Mouse (Mus musculus) liver, adult 2 months (tissue): ENCODE measurements around the gene Col1a1. TPM values are rescaled to one million over a fixed set of nuclear protein-coding genes. Genes with fewer than 3 reads are reported as not detected.

Source experiments
- DNase-seq: peaks from one replicate; pipeline ENCODE4 v3.0.0-alpha.2; 2011; ENCODE audit warnings: low read depth, low spot score; ENCODE audit errors: extremely low read depth
- H3K27ac ChIP-seq: fragments of 200-500 bp; replicated peaks from 2 replicates; pipeline ENCODE4 v1.5.1; 2012; ENCODE audit warnings: low read depth, mild to moderate bottlenecking, control low read depth, inconsistent platforms, low read length; ENCODE audit not compliant: insufficient read depth
- H3K27me3 ChIP-seq: fragments of 200-500 bp; 2 replicates; pipeline ENCODE4 v1.6.1; 2012; ENCODE audit warnings: mild to moderate bottlenecking, moderate library complexity, low read length, inconsistent platforms; ENCODE audit not compliant: control insufficient read depth, insufficient read depth
- H3K36me3 ChIP-seq: fragments of 200-500 bp; 2 replicates; pipeline ENCODE4 v1.6.1; 2012; ENCODE audit warnings: low read length, inconsistent platforms; ENCODE audit not compliant: control insufficient read depth, insufficient read depth
- H3K4me1 ChIP-seq: fragments of 200-500 bp; 2 replicates; pipeline ENCODE4 v1.6.1; 2011; ENCODE audit warnings: low read length; ENCODE audit not compliant: control insufficient read depth, insufficient read depth
- H3K4me3 ChIP-seq: fragments of 200-500 bp; 2 replicates; pipeline ENCODE4 v1.5.1; 2011; ENCODE audit warnings: low read depth, mild to moderate bottlenecking, control low read depth, low read length, moderate library complexity; ENCODE audit not compliant: insufficient read depth
- H3K79me2 ChIP-seq: fragments of 200-500 bp; 2 replicates; pipeline ENCODE4 v1.6.1; 2012; ENCODE audit warnings: inconsistent platforms, mild to moderate bottlenecking, low read length, moderate library complexity; ENCODE audit not compliant: control insufficient read depth, insufficient read depth
- H3K9ac ChIP-seq: fragments of 200-500 bp; 2 replicates; pipeline ENCODE4 v1.6.1; 2012; ENCODE audit warnings: low read depth, mild to moderate bottlenecking, control low read depth, inconsistent platforms, low read length
- CTCF ChIP-seq: fragments of 200-500 bp; IDR thresholded peaks from 2 replicates; pipeline ENCODE4 v1.5.1; 2011; ENCODE audit warnings: low read depth, low read length, control low read depth
- POLR2A ChIP-seq: fragments of 200-500 bp; IDR thresholded peaks from 2 replicates; pipeline ENCODE4 v1.6.1; 2011; ENCODE audit warnings: low read length, control low read depth; ENCODE audit not compliant: insufficient read depth; ENCODE audit errors: extremely low read depth
- WGBS: fragments of 180-500 bp; shearing (Covaris S2); methylation state at CpG from one replicate; pipeline ENCODE4 v1.1.7; 2018; 5-methylcytosine and 5-hydroxymethylcytosine counted together
- polyA plus RNA-seq: library from polyadenylated mRNA; depleted of rRNA; stranded (reverse); fragments of >200 nt; gene quantifications from 2 replicates; pipeline ENCODE4 v1.2.3, GENCODE M21; 2012
- total RNA-seq: library from RNA; depleted of rRNA; stranded (reverse); fragments of >200 nt; gene quantifications from 2 replicates; pipeline ENCODE4 v1.2.3, GENCODE M21; 2014

The Col1a1 gene
- total and polyA plus RNA-seq, 2 experiments, result 1.6 to 2.3 TPM

DNA sequence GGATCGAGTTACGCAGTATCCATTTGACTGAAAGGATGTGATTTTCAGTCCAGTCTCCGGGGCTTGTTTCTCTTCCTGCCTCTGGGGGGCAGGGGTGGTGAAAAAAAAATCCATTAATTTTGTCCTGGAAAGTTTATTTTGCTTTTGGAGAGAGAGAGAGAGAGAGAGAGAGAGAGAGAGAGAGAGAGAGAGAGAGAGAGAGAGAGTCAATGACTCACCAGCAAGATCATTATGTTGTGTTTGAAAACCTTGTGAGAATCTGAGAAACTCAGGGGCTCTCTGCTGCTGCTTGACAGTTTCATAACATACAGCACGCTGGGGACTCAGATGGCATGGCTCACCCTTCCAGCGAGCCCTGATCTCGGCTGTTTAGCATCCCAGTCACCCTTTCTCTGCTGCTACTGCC is 15.0 kb upstream of the Col1a1 start:
- WGBS, result 55% methylated on average over 6 of the region's 6 CpGs
- Histone ChIP-seq H3K27me3 (no peaks in the 10 kb centered on the region; the same call in 1 of the 2 replicates), H3K36me3 (no peaks in the 10 kb centered on the region), H3K79me2 (no peaks in the 10 kb centered on the region), H3K27ac (no peak overlapping the region), H3K4me1 (no peaks in the 10 kb centered on the region), H3K4me3 (no peak overlapping the region), H3K9ac (no peak overlapping the region)
- no peak for TF ChIP-seq POLR2A
- TF ChIP-seq CTCF, result no peak
- no peak for DNase-seq

DNA sequence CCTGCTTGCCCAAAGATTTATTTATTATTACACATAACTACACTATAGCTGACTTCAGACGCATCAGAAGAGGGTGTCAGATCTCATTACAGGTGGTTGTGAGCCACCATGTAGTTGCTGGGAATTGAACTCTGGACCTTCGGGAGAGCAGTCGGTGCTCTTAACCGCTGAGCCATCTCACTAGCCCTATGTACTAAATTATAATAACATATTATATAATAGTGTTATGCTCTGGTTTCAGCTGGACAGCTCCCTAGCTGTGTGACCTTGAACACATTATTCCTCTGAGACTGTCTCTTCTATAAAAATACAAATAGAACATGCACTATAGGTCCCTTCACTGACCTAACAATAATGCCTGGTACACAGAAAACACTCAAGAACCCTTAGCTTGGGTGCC is 11.0 kb upstream of the Col1a1 start:
- TF ChIP-seq POLR2A (no peak), CTCF (no peak)
- Histone ChIP-seq H3K4me1 (no peaks in the 10 kb centered on the region), H3K27ac (no peak overlapping the region), H3K79me2 (no peaks in the 10 kb centered on the region), H3K27me3 (no peaks in the 10 kb centered on the region; the same call in 1 of the 2 replicates), H3K4me3 (no peak overlapping the region), H3K36me3 (no peaks in the 10 kb centered on the region), H3K9ac (no peak overlapping the region)
- DNase-seq, result no peak
- 91% methylated on average over 4 of the region's 4 CpGs for whole genome bisulfite sequencing

DNA sequence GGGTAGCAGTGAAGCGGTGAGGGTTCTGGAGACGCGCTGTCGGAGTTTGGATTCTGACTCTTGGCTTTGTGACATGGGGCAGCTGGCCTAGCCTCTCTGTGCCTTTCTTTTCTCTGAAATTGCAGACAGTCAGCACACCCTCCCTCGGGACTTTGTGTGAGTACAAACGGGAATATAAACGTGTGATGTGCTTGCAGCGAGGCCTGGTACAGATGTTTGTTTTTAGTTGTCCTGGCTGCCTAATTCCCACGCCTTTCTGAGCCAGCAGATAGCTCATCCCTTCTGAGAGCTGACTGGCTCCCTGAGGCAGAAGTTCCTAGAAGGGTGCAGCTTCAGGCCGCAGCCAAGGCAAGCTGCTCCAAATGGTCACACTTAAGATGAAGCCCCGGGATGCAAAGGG is 9.6 kb upstream of the Col1a1 start:
- no peak overlapping the region for H3K4me3 ChIP-seq
- no peaks in the 10 kb centered on the region for H3K4me1 ChIP-seq
- H3K79me2 ChIP-seq, result no peaks in the 10 kb centered on the region
- no peak for DNase-seq
- no peaks in the 10 kb centered on the region; the same call in 1 of the 2 replicates for H3K27me3 ChIP-seq
- H3K27ac ChIP-seq, result no peak overlapping the region
- no peaks in the 10 kb centered on the region for H3K36me3 ChIP-seq
- no peak for TF ChIP-seq POLR2A
- no peak for TF ChIP-seq CTCF
- no peak overlapping the region for H3K9ac ChIP-seq
- WGBS, result 76% methylated on average over 11 of the region's 11 CpGs

DNA sequence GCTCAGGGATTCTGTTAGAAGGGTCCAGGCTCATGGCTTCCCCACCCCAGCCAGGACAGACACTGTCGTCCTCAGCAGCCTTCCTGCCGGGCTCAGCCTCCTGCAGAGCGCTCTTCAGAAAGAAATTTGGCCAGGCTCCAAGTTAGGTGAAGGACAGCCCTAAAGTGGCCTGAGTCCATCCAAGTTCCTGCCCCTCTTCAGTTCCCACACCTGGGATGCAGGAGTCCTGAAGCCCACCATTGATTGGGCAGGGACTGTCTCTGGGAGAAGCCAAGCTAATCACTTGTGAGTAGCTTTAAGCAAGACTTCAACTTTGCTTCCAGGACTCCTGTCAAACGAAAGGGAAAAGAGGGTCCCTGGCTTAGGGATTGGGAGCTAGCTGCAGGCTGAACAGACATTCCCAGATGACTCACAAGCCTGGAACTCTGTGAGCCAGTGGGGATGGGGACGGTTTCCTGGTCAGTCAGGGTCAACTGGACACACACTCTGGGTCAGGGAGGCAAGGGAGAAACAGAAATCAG is 8.2 kb upstream of the Col1a1 start:
- Histone ChIP-seq H3K4me1 (no peaks in the 10 kb centered on the region), H3K79me2 (no peaks in the 10 kb centered on the region), H3K4me3 (no peak overlapping the region), H3K27ac (no peak overlapping the region), H3K9ac (no peak overlapping the region), H3K36me3 (no peaks in the 10 kb centered on the region), H3K27me3 (no peaks in the 10 kb centered on the region)
- peak; percentile 5 for DNase-seq
- WGBS, result 30% methylated on average over 5 of the region's 5 CpGs
- no peak for TF ChIP-seq CTCF

DNA sequence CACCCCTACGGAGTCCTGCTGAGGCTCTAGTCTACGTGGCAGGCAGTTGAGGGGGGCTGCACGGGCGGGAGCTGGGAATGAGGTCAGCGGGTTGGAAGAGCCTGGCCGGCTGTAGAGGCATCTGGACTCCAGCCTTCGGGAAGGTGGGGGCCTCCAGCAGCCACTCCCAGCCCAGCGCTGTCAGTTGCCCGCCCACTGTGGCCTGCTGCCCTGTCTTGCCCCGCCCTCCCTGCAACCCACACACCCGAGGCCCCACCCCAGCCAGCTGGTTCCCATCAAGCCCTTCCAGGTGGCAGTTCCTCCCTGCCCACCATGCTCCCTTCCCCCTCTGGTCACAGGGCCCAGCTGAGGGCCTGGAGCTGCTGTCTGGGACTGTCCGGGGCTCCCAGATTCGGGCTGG is 7.2 kb upstream of the Col1a1 start:
- no peak overlapping the region for H3K27ac ChIP-seq
- H3K4me3 ChIP-seq, result no peak overlapping the region
- H3K79me2 ChIP-seq, result no peaks in the 10 kb centered on the region
- DNase-seq, result peak; percentile 22
- no peak overlapping the region for H3K9ac ChIP-seq
- TF ChIP-seq CTCF (no peak), POLR2A (no peak)
- H3K4me1 ChIP-seq, result no peaks in the 10 kb centered on the region
- 14% methylated on average over 13 of the region's 13 CpGs for WGBS
- H3K27me3 ChIP-seq, result no peaks in the 10 kb centered on the region
- H3K36me3 ChIP-seq, result no peaks in the 10 kb centered on the region

DNA sequence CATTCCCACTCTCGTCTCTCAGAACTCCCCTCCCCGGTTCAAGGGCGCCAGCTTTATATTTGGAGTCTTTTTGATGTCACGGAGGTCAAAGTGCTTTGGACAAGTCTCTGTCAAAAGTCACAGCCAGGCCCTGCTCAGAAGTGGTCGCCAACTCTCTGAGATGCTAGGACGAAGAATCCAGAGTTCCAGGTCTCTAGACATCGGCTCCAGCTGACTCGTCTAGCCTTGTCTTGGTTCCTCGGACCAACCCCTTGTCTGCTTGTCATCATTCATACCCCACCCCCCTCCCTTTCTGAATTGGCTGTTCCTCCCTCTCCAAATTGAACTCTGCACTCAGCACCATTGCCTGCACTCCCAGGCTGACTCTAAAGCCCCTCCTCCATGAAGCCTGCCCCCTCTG is 6.4 kb upstream of the Col1a1 start:
- no peaks in the 10 kb centered on the region for H3K36me3 ChIP-seq
- WGBS, result 48% methylated on average over 9 of the region's 9 CpGs
- TF ChIP-seq POLR2A (no peak), CTCF (no peak)
- H3K4me3 ChIP-seq, result no peak overlapping the region
- H3K4me1 ChIP-seq, result no peaks in the 10 kb centered on the region
- DNase-seq, result peak; percentile 7
- no peaks in the 10 kb centered on the region for H3K79me2 ChIP-seq
- H3K27ac ChIP-seq, result no peak overlapping the region
- no peaks in the 10 kb centered on the region for H3K27me3 ChIP-seq
- no peak overlapping the region for H3K9ac ChIP-seq
